Mouse (Mus musculus): ENCODE data around the gene Pawr.

- TF ChIP-seq CTCF (IDR thresholded peaks at IDR 0.05; ENCODE audit: low read depth) (no peak), EP300 (IDR thresholded peaks at IDR 0.05; ENCODE audit: low read depth) (no peak)
These were observed 7.2 kb downstream of the Pawr start for GRCm38 (mm10) chr10:108339118-108339517.

All from heart, postnatal 0 days (tissue).